Mouse (Mus musculus): ENCODE measurements at regions not wholly inside any gene's neighbourhood (a gene's known extent, or its start where the extent isn't known, plus 50 kb on each side); places are given as distances from the start of the nearest gene placed in this dataset.

- no peak for DNase-seq (ENCODE audit: inconsistent ontology term)
Observed at GRCm38 (mm10) chr14:24631994-24632393, 145.1 kb downstream of the Rps24 start.

GRCm38 (mm10) chr14:24641853-24642252 is 154.9 kb downstream of the Rps24 start:
- DNase-seq (ENCODE audit: inconsistent ontology term): no peak

GRCm38 (mm10) chr14:24644117-24644808 is 157.3 kb downstream of the Rps24 start:
- no peak for DNase-seq (ENCODE audit: inconsistent ontology term)

GRCm38 (mm10) chr14:24646239-24646848 is 159.4 kb downstream of the Rps24 start:
- DNase-seq (ENCODE audit: inconsistent ontology term): no peak

- no peak for DNase-seq (ENCODE audit: inconsistent ontology term)
Observed at GRCm38 (mm10) chr14:24647722-24648121, 160.8 kb downstream of the Rps24 start.

- no peak for DNase-seq (ENCODE audit: inconsistent ontology term)
Observed at GRCm38 (mm10) chr14:24650195-24650901, 163.4 kb downstream of the Rps24 start.

- no peak for DNase-seq (ENCODE audit: inconsistent ontology term)
Observed at GRCm38 (mm10) chr14:24650902-24651270, 164.0 kb downstream of the Rps24 start.

GRCm38 (mm10) chr14:24652591-24652990 is 165.7 kb downstream of the Rps24 start:
- DNase-seq (ENCODE audit: inconsistent ontology term): no peak

- no peak for DNase-seq (ENCODE audit: inconsistent ontology term)
Observed at GRCm38 (mm10) chr14:24655580-24655979, 168.7 kb downstream of the Rps24 start.

GRCm38 (mm10) chr14:24661797-24662196 is 174.9 kb downstream of the Rps24 start:
- DNase-seq (ENCODE audit: inconsistent ontology term): no peak

GRCm38 (mm10) chr14:24665210-24665609 is 178.3 kb downstream of the Rps24 start:
- DNase-seq (ENCODE audit: inconsistent ontology term): no peak
